Mouse (Mus musculus) testis, adult 2 months (tissue): ENCODE data around the gene Kcnmb1.

Experiments
- CTCF ChIP-seq: fragments of 200-500 bp; IDR thresholded peaks from 2 replicates; pipeline ENCODE4 v1.5.1; 2012; ENCODE audit warnings: low read depth, mild to moderate bottlenecking, inconsistent platforms, low read length, moderate library complexity; ENCODE audit not compliant: control insufficient read depth, insufficient read depth, insufficient replicate concordance
- POLR2A ChIP-seq: fragments of 200-500 bp; IDR thresholded peaks from 2 replicates; pipeline ENCODE4 v1.6.1; 2012; ENCODE audit warnings: low read depth, mild to moderate bottlenecking, inconsistent platforms, low read length, moderate library complexity; ENCODE audit not compliant: control insufficient read depth

- TF ChIP-seq POLR2A (no peak), CTCF (no peak)
These were observed 16.3 kb upstream of the Kcnmb1 start for GRCm38 (mm10) chr11:33946501-33946900.
